Mouse (Mus musculus): Measurements from ENCODE around the gene Tspan9.

Tspan9 gene

DNA sequence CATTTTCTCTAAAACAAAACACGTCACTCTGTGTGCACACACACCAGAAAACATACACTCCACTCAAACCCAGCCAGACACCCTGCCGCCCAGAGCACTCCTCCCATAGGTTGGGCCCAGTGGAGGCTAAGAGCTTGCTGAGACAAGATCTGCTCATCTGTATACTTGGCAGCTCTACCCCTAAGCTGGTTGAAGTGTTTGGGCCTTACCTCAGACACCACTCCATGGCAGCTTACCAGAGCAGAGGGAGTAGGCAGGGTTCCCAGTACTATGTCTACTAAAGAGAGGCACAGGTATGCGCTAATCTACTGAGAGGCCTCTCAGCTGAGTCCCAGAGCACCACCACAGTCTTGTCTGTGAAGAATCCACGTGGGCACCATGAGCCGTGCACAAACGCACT is 10.8 kb downstream of the Tspan9 start:
- DNase-seq (ENCODE audit: low spot score) = no peak

DNA sequence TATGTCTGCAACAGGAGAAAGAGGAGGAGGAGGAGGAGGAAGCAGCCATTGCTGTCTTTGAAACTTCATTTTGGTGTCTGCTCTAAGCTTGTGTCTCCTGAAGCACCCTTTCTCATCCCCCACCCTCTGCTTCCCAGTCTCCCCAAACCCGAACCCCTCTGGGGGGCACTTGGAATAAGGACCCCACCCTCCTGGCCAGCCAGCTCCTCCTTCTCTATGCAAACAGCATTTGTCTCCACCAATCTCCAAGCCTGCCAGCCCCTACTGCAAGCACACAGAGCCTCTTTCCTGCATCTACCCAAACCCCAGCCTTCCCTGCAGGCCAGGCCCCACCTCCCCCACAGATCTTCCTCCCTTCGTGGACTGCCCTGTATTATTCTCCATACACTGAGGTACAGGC is 12.0 kb downstream of the Tspan9 start:
- DNase-seq (ENCODE audit: low spot score) = no peak

DNA sequence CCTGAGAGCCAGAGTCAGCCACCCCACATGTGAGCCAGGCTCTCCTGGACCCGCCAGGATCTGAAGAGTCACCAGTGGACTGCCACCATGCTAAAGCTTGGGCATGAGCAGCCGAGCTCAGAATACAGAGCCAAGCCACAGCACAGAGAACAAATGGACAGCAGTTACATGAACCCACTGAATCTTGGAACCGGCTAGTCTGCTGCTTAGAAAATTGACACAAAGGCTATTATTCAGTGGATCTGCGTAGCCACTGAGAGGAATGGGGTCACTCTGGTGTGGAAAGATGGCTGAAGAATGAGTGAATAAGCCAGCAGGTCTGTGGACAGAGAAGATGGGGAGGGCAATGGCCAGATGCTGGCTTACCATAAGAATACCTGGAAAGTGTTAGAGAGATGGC is 12.7 kb downstream of the Tspan9 start:
- DNase-seq (ENCODE audit: low spot score) = no peak

DNA sequence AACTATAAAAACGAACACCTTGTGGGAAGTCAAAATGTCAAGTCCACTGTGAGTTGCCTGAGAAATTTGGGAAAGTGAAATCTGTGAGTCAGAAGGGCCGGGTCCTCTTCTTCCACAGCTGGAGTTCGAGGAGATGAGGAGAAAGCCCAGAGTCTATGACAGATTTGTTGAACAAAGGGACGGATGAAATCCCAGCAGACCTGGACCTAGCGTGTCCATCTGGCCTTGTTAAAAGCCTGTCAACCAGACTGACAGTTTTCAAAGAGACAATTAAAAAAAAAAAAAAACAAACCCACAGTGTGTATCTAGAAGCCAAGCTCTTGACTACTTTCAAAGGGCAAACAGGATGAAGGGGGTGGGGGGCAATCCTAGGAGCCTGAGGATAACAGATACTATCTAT is 14.0 kb downstream of the Tspan9 start:
- DNase-seq (ENCODE audit: low spot score) = no peak

DNA sequence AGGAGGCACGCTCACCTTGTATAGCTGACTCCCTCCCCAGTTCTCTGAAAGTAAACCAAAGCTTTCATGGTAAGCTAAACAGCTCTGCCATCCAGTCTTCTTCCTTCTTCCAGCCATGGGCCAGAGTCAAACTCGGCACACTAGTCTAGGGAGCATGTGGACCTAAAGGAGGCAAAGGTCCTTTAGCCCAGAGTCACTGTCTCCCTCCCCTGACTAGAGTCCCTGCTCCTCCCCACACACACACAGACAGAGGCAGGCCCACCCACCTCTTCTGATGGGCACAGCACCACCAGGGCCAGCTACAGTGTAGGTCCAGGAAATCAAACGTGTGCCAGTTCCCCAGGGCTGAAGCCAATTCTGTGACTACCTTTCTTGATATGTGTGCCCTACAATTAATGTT is 16.1 kb downstream of the Tspan9 start:
- no peak for DNase-seq (ENCODE audit: low spot score)

DNA sequence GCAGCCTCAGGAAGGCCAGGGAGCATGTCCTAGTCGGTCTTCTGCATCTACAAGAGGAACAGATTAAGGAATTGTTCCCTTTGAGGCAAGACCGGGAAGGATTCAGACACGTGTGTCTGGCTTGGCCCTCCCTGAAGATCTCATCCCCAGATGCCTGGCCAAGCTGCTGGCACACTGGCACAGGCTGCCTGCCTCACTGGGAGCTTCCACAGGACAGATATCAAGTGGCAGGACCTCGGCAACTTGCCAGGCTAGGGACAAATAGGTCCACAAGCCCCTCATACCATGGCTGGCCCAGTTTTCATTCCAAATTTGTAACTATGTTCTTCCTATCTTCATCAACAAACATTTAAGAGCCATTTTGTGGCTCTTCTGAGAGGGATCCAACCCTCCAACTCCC is 16.5 kb downstream of the Tspan9 start:
- no peak for DNase-seq (ENCODE audit: low spot score)

DNA sequence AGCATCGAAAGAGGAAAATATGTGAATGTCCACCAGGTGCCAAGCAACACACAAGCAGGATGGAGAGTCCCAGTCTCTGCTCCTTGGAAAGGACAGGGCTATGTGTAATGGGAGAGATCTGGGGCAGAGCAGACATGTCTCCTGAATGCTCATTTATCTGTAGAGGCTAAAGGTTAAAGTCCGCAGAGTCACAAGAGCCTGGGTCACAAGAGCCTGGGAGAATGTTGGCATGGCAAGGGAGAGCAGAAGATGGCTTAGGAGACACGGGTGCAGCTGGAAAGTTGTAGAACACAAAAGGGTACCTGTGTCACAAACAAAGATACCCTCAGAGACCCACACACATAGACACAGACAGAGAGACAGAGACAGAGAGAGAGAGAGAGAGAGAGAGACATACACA is 17.9 kb downstream of the Tspan9 start:
- DNase-seq (ENCODE audit: low spot score) = no peak

DNA sequence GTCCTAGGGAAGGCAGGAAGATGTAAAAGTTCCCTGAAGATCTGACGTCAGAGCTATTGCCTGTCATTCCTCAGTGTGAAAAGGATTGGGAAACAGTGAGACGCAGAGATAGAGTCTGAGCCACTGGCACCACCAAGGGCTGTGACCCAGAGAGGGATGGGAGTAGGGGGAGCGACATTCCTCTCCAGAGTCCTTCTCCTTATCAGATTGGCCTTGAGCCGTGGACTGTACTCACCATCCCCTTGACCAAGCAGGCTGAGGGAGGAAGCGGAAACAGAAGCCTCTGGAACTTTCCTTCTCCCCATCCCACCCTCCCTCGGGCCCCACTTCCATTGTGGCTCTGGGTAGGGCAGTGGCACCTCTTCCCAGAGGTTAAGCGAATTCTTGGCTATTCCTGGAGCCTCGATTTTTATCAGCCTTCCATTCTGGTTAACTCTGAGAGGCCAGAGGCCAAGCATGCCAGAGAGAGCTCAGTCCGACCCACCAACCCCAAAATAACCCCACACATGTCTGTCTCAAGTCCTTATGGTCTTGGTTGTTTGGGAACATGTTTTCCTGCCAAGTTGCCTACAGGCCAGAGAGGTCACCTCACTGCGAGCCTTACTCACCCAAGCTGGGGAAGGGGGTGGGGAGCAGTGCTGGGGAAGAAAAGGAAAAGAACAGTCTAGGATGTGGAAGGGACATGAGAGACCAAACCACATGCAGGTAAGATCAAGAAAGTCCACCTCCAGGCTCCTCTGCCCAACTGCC is 19.0 kb downstream of the Tspan9 start:
- DNase-seq (ENCODE audit: low spot score) = no peak

DNA sequence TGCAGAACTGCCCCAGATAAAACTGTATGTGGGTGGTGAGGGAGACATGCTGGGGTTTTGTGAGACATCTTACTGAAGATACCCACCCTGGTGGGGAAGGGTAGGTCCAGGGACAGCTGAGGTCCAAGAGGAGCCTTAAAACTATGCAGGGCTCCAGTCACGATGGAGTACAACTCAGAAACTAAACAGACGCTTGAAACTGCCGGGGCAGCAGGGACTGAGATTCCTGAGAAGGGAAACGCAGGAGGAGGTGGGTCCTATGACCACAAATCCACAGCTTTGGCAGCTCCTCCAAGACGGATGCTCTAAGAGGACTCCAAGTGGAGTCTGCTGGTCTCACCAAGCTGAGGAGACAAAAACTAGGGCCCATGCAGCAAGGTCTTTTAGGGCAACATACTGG is 21.3 kb downstream of the Tspan9 start:
- DNase-seq (ENCODE audit: low spot score) = no peak

DNA sequence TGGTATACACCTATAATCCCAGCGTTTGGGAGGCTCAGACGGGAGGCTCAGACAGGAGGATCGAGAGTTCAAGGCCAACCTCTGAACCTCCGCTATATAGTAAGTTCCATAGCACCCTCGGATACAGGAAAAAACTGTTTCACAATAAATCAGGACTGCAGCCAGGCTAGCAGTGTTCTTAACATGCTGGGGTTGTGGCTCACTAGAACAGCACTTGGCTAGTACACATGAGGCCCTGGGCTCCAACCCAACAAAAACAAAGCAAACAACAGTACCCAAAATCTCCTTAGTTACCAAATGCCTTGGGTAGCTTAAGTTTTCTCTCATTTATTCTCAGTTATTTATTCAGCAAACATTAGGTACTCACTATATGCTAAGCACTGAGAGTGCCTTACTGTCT is 21.7 kb downstream of the Tspan9 start:
- DNase-seq (ENCODE audit: low spot score) = no peak

DNA sequence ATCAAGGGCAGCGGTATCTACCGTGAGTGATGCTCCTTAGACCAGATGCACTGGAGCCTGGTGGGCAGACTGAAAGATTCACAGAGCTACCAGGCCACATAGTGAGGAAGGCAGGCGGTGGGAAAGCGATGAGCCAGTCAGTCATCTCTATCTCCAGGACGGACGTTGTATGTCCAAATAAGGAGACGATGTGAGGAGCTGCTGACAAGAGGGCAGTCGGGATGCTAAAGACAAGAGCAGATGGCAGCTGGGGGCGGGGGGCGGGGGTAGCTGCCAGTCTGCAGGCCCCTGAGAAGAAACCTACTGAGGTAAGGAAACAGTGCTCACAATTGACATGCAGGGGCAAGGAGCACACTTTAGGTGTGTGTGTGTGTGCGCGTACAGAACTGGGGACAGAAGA is 22.6 kb downstream of the Tspan9 start:
- no peak for DNase-seq (ENCODE audit: low spot score)

DNA sequence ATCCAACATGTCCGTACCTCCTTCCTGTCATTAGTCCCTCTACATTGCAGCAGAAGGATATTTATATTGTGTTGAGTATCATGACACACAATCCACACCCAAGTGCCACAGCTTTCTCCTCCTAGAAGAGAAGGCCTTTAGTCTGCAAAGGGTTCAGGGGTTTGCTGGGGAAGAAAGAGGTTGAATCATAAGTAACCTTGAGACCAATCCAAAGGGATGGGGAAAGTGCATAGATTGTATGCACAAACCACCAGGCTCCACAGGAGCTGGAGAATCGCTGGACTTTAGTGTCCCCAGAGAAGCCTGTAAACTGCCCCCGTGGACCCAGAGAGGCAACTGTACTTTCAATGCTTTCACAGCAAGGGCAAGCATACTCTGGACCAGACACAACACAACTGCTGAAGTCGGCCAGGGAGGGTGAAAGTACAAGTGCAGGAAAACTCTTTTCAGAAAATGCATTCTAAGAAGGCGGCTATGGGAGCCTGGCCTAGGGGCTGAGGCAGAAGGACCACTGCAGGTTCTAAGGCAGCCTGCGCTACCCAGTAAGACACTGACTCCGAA is 24.6 kb downstream of the Tspan9 start:
- no peak for DNase-seq (ENCODE audit: low spot score)

DNA sequence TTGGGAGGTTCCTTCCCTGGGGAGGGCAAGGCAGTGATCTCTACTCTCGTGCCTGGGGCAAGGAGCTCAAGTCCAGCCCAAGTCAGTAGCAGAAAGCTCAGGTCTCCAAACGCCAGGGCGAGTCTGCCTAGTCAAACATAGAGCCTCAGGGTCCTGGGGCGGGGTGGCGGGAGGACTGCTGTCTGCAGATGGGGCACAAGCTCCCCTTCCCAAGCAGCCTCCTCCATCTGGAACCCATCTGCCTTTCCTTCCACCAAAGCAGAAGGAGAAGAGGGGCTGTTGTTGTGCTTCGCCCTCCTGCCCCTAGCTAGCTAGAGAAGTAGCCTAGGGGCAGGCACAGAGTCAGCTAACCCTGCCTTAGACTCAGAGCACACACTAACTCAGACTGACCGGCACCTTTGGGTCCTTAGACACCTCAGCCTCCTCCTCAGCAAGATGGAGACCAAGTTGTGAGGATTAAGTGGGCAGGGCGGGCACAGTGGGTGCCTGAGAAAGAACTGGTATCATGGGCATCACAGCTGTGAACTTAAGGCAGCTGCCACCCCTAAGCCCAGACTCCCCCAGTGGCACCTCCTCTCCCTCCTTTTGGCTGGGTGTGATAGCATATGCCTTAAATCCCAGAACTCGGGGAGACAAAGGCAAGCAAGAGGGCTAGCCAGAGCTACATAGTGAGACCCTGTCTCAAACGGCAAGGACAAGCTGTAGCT is 26.4 kb downstream of the Tspan9 start:
- DNase-seq (ENCODE audit: low spot score) = no peak

DNA sequence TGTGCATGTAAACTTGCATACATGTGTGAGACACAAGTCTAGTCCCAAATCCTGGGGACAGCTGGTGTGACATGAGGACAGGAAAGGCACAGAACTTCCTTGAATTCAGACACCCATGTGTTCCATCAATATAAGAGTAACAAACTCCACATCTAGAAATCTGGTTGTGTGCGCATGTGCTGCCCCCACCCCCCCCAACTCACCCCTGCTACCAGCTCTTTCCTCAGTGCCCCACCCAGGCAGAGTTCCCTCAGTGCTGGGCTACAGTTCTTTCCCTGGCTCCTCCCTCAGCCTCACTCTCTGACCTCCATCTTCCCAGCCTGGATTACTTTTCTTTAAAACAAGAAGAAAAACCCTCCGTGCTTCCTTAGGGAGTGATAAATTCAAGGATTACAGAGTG is 27.1 kb downstream of the Tspan9 start:
- no peak for DNase-seq (ENCODE audit: low spot score)

DNA sequence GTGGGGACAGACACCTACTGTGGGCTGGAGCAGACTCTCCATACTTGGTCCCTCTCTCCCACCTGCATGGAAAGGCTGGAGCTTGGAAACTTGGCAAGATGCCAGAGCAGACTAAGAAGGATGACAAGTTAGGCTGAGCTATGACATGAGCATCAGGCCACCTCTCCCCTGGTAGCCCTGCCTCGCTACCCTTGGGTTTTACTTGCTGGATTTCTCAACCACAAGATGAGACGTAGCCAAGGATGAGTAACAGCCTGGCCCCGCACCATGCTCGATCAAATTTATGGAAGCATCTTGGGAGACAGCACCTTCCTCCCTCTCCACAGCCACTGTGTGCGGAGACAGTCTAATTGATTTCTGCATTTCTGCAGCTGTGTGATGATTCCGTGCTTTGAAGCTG is 28.3 kb downstream of the Tspan9 start:
- DNase-seq (ENCODE audit: low spot score) = no peak

DNA sequence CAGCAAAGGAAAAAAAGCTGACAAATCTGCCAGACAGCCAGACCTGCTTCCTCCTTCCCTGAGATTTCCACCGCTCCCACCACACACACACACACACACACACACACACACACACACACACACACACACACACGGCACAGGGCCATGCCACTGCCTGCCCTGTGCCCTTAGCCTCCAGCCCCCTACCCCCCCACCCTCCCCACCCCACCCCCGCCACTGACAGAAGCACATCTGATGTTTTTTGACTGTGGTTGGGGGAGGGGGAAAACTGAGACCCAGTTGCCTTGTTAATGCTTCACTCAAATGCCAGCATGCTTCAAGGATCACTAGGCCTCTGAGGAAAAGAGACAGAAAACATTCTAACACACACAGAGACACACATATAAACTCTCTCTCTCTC is 30.8 kb downstream of the Tspan9 start:
- DNase-seq (ENCODE audit: low spot score) = no peak

DNA sequence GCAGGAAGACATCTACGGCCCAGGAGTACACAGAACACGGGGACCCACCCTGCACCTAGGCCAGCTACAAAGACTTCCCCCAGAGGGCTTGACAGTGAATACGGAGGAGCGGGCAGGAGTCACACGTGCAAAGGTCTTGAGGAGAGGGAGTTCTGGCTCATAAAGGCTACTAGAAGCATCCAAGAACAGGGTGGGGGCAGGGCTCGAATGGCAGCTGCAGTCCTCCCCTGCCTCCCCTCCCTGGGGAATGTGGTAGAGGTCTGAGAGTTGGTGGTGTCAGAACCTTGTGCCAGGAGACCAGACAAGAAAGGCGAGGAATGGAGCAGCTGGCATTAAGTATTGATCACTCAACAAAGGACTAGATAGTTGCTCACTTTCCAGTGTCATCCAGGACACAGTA is 31.6 kb downstream of the Tspan9 start:
- DNase-seq (ENCODE audit: low spot score) = no peak

DNA sequence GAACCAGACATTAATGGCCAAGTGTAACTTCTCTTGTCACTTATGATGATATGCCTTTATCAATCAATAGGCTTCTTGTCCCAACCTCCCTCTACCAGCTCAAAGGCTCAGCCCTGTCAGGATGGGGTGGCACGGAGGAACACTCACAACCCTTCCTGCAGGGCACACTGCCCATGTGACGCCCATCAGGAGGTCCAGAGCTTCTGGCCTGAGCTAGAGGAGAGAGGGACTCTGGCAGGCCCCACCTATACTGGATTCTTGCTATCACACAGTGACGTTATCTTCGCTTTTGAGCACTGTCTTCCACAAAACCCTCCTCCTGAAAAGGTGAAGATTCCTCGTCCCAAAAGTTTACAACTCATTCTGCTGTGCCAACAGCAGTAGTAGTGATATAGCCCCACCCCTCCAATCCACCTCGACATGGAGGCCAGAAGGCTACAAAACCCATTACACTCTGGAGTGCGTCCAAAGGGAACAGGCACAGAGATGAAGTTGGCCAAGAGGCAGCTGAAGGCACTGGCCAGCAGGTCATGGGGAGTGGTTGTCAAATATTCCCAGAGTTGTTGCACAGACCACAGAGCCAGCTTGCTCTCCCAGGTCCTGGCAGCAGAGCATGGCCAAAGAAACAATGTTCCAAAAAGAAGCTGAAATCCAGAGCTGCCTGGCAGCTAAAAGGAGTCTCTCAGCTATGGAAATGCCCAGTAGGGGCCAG is 34.9 kb downstream of the Tspan9 start:
- no peak for DNase-seq (ENCODE audit: low spot score)

DNA sequence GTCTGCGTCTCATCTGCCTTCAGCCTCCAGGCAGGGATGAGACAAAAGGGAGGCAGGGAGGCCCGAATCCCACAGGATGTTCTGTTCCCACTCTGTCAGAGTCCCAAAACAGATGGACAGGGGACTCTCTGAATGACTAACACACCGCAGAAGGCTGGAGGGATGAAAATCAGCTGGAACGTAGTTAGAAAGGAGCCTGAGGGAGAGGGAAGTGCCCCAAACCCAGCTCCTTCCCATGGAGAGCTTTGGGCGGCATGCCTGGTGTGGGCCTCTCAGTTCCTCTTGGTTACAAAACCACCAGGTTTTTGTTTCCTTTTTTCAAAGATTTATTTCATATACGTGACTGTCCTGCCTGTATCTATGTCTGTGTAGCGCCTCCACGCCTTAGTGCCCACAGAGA is 35.7 kb downstream of the Tspan9 start:
- no peak for DNase-seq (ENCODE audit: low spot score)

DNA sequence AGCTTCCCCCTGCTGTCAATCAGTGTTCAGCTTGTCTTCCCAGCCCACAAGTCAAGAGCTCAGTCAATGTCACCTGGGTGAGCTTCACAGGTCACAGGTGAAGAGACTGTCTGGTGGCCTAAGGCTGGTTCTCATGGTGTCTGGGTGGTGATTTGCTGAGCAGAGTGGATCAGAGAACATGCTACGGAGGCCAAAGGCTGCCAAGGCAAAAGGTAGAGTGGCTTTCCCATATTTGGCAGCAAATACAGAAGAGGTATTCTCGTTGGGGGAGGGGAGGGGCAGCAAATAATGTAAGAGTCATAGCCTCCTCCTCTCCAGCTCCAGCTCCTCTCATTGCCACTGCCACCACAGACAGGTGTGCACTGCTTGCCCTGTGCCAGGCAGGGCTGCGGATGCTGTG is 37.2 kb downstream of the Tspan9 start:
- no peak for DNase-seq (ENCODE audit: low spot score)

DNA sequence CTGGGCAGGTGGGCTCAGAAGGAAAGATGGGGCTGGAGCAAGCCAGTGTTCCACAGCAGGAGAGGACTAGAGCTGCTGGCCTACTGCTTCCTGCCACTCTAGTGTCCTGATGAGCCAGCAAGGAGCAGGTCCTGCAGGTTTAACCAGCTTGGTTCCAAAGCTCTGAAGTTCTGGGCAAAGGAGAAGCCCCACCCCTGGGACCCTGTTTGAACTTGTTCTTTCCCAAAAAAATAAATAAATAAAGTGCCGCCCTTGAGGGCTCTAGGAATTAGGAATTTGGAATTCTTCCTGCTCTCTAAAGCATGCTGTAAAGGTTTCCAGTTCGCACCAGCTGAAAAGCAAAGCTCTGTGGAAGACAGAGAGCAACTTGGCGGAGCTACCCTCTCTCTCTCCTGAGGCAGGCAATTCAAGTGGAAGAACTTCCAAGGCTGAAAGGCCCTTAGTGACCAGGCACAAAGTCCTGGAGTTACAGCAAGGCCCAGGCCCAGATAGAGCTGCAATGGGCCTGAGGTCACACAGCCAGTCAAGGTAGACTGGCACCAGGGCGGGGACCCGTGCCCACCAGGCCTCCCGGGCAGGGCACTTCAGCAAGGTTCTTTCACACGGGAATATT is 38.6 kb downstream of the Tspan9 start:
- no peak for DNase-seq (ENCODE audit: low spot score)

DNA sequence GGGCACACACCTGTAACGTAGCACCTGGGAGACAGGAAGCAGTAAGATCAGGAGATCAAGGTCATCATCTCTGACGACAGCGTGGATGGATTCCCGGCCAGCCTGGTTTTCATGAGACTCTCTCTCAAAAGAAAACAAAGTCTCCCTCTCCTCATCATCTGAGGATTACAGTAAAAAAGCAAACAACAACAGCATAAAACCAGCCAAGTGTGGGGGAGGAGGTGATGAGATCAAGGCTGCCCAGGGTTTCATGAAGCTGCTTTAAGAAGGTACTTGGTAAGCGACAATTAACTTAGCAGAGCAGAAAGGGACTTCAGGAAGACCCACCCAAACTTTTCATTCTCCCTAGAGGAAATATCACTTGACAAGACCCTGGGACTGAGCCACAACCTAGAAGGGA is 39.5 kb downstream of the Tspan9 start:
- DNase-seq (ENCODE audit: low spot score) = no peak
